Mouse (Mus musculus): ENCODE data around the gene Slc7a5.

DNA sequence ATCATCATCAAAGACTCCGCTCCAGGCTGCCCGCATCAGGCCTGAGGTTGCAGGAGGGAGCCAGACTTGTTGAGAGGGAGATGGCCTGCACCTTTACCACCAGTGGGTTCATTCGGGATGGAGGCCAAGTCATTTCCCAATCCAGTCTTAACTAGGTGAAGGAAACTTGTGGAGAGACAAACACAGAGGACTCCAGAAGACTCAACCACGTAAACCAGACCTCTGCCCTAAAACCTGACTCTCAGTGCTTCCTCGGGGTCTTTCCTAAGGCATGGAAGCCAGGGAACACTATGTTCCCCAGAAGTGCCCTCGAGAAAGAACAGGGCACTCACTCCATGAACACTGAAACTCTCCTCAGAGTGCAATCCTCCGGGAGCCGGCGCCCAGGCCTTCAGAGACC, 2.5 kb downstream of the Slc7a5 start:
- TF ChIP-seq MAX (IDR thresholded peaks at IDR 0.05) (no peak), CTCF (IDR thresholded peaks at IDR 0.05; ENCODE audit: control insufficient read depth, insufficient read depth, insufficient read length) (no peak)

Measured in C2C12 (cell line).